Mouse (Mus musculus): ENCODE measurements around the gene Clpsl2. TPM values are rescaled to one million over a fixed set of nuclear protein-coding genes. Genes with fewer than 3 reads are reported as not detected.
"Not testable (repeated sequence)": the region's sequence is repeated elsewhere in the genome, so short reads cannot be mapped to it uniquely, and the experiment has no call there.

The Clpsl2 gene
- polyA plus RNA-seq, 1 experiment from 2014 or later = not detected

GRCm38 (mm10) chr17:28548550-28548949, 661 bp upstream of the Clpsl2 start:
- H3K4me1 ChIP-seq (ENCODE audit: control insufficient read depth, insufficient read depth, low read length) = no peaks in the 10 kb centered on the region
- no peak overlapping the region for H3K27ac ChIP-seq (ENCODE audit: low read length)
- H3K36me3 ChIP-seq (ENCODE audit: control insufficient read depth, insufficient read depth, low read length) = no peaks in the 10 kb centered on the region
- 63% methylated on average over 11 of the region's 11 CpGs for WGBS
- no peak overlapping the region for H3K4me3 ChIP-seq (ENCODE audit: low read length)
- no peak overlapping the region for H3K9ac ChIP-seq (ENCODE audit: low read depth, low read length)
- no peak for ATAC-seq
- no peaks in the 10 kb centered on the region for H3K27me3 ChIP-seq (replicated peaks; ENCODE audit: control insufficient read depth, insufficient read depth, low read length)
- no peak overlapping the region for H3K4me2 ChIP-seq (ENCODE audit: low read depth, low read length)
- H3K9me3 ChIP-seq (ENCODE audit: control insufficient read depth, low read length) = no peaks in the 10 kb centered on the region

GRCm38 (mm10) chr17:28553040-28553793, 4.0 kb downstream of the Clpsl2 start:
- H3K4me3 ChIP-seq (ENCODE audit: low read length) = no peak overlapping the region
- H3K27ac ChIP-seq (ENCODE audit: low read length) = no peak overlapping the region
- H3K4me2 ChIP-seq (ENCODE audit: low read depth, low read length) = no peak overlapping the region
- no peaks in the 10 kb centered on the region for H3K36me3 ChIP-seq (ENCODE audit: control insufficient read depth, insufficient read depth, low read length)
- no peaks in the 10 kb centered on the region for H3K9me3 ChIP-seq (ENCODE audit: control insufficient read depth, low read length)
- H3K4me1 ChIP-seq (ENCODE audit: control insufficient read depth, insufficient read depth, low read length) = peaks cover 7% of the 10 kb centered on the region
- no peak overlapping the region for H3K9ac ChIP-seq (ENCODE audit: low read depth, low read length)
- WGBS = 7% methylated on average over 14 of the region's 14 CpGs
- no peaks in the 10 kb centered on the region for H3K27me3 ChIP-seq (replicated peaks; ENCODE audit: control insufficient read depth, insufficient read depth, low read length)
- ATAC-seq = no peak

GRCm38 (mm10) chr17:28554021-28554420, 4.8 kb downstream of the Clpsl2 start:
- H3K4me3 ChIP-seq (ENCODE audit: low read length); H3K36me3 ChIP-seq (ENCODE audit: control insufficient read depth, insufficient read depth, low read length); H3K9ac ChIP-seq (ENCODE audit: low read depth, low read length); ATAC-seq; H3K4me2 ChIP-seq (ENCODE audit: low read depth, low read length); H3K4me1 ChIP-seq (ENCODE audit: control insufficient read depth, insufficient read depth, low read length); H3K9me3 ChIP-seq (ENCODE audit: control insufficient read depth, low read length); H3K27me3 ChIP-seq (replicated peaks; ENCODE audit: control insufficient read depth, insufficient read depth, low read length); H3K27ac ChIP-seq (ENCODE audit: low read length): not testable (repeated sequence)
- 92% methylated on average over 4 of the region's 4 CpGs for WGBS

- H3K27ac ChIP-seq (ENCODE audit: low read length) = no peak overlapping the region
- 43% methylated on average over 6 of the region's 6 CpGs for WGBS
Measured at GRCm38 (mm10) chr17:28556635-28557396, 7.6 kb downstream of the Clpsl2 start.

GRCm38 (mm10) chr17:28557772-28558171, 8.6 kb downstream of the Clpsl2 start:
- Histone ChIP-seq H3K9me3 (ENCODE audit: control insufficient read depth, low read length) (no peaks in the 10 kb centered on the region), H3K27me3 (replicated peaks; ENCODE audit: control insufficient read depth, insufficient read depth, low read length) (no peaks in the 10 kb centered on the region), H3K4me1 (ENCODE audit: control insufficient read depth, insufficient read depth, low read length) (peaks cover 12% of the 10 kb centered on the region), H3K9ac (ENCODE audit: low read depth, low read length) (no peak overlapping the region), H3K36me3 (ENCODE audit: control insufficient read depth, insufficient read depth, low read length) (no peaks in the 10 kb centered on the region), H3K4me3 (ENCODE audit: low read length) (no peak overlapping the region), H3K27ac (ENCODE audit: low read length) (no peak overlapping the region), H3K4me2 (ENCODE audit: low read depth, low read length) (no peak overlapping the region)
- WGBS = 68% methylated on average over 6 of the region's 6 CpGs
- no peak for ATAC-seq

More at GRCm38 (mm10) chr17:28556635-28557396, 7.6 kb downstream of the Clpsl2 start:
- no peak overlapping the region for H3K4me3 ChIP-seq (ENCODE audit: low read length)
- H3K36me3 ChIP-seq (ENCODE audit: control insufficient read depth, insufficient read depth, low read length) = no peaks in the 10 kb centered on the region
- no peaks in the 10 kb centered on the region for H3K27me3 ChIP-seq (replicated peaks; ENCODE audit: control insufficient read depth, insufficient read depth, low read length)
- H3K9ac ChIP-seq (ENCODE audit: low read depth, low read length) = no peak overlapping the region
- no peak overlapping the region for H3K4me2 ChIP-seq (ENCODE audit: low read depth, low read length)
- ATAC-seq = peak; percentile 76
- H3K4me1 ChIP-seq (ENCODE audit: control insufficient read depth, insufficient read depth, low read length) = peaks cover 11% of the 10 kb centered on the region
- H3K9me3 ChIP-seq (ENCODE audit: control insufficient read depth, low read length) = no peaks in the 10 kb centered on the region

GRCm38 (mm10) chr17:28560598-28560997, 11.4 kb downstream of the Clpsl2 start, which contains the start of gene Clps:
TSS of gene Clps (minus strand) at chr17:28560766.
- Histone ChIP-seq H3K9me3 (ENCODE audit: control insufficient read depth, low read length) (no peaks in the 10 kb centered on the region), H3K27ac (ENCODE audit: low read length) (peak within 1 kb of the TSS; percentile 31), H3K4me2 (ENCODE audit: low read depth, low read length) (no peak within 1 kb of the TSS), H3K27me3 (replicated peaks; ENCODE audit: control insufficient read depth, insufficient read depth, low read length) (no peaks in the 10 kb centered on the region), H3K9ac (ENCODE audit: low read depth, low read length) (no peak within 1 kb of the TSS), H3K4me3 (ENCODE audit: low read length) (no peak within 1 kb of the TSS), H3K36me3 (ENCODE audit: control insufficient read depth, insufficient read depth, low read length) (no peaks in the 10 kb centered on the region), H3K4me1 (ENCODE audit: control insufficient read depth, insufficient read depth, low read length) (peaks cover 12% of the 10 kb centered on the region)
- no peak; the same call in 1 of the 2 replicates for ATAC-seq
- WGBS = 61% methylated on average over 4 of the region's 4 CpGs

GRCm38 (mm10) chr17:28561613-28562012, 12.4 kb downstream of the Clpsl2 start:
- 52% methylated on average over 7 of the region's 7 CpGs for WGBS
- no peak overlapping the region for H3K9ac ChIP-seq (ENCODE audit: low read depth, low read length)
- H3K27me3 ChIP-seq (replicated peaks; ENCODE audit: control insufficient read depth, insufficient read depth, low read length) = no peaks in the 10 kb centered on the region
- H3K36me3 ChIP-seq (ENCODE audit: control insufficient read depth, insufficient read depth, low read length) = no peaks in the 10 kb centered on the region
- no peak overlapping the region for H3K27ac ChIP-seq (ENCODE audit: low read length)
- H3K4me1 ChIP-seq (ENCODE audit: control insufficient read depth, insufficient read depth, low read length) = peaks cover 8% of the 10 kb centered on the region
- ATAC-seq = peak; percentile 55
- H3K4me3 ChIP-seq (ENCODE audit: low read length) = no peak overlapping the region
- no peak overlapping the region for H3K4me2 ChIP-seq (ENCODE audit: low read depth, low read length)
- H3K9me3 ChIP-seq (ENCODE audit: control insufficient read depth, low read length) = no peaks in the 10 kb centered on the region

- no peak overlapping the region for H3K4me2 ChIP-seq (ENCODE audit: low read depth, low read length)
- no peaks in the 10 kb centered on the region for H3K27me3 ChIP-seq (replicated peaks; ENCODE audit: control insufficient read depth, insufficient read depth, low read length)
- H3K4me1 ChIP-seq (ENCODE audit: control insufficient read depth, insufficient read depth, low read length) = peaks cover 4% of the 10 kb centered on the region
- H3K36me3 ChIP-seq (ENCODE audit: control insufficient read depth, insufficient read depth, low read length) = no peaks in the 10 kb centered on the region
- no peak for ATAC-seq
- no peak overlapping the region for H3K9ac ChIP-seq (ENCODE audit: low read depth, low read length)
- H3K4me3 ChIP-seq (ENCODE audit: low read length) = no peak overlapping the region
- no peak overlapping the region for H3K27ac ChIP-seq (ENCODE audit: low read length)
- no peaks in the 10 kb centered on the region for H3K9me3 ChIP-seq (ENCODE audit: control insufficient read depth, low read length)
Measured at GRCm38 (mm10) chr17:28565181-28565580, 16.0 kb downstream of the Clpsl2 start.

- Histone ChIP-seq H3K4me3 (ENCODE audit: low read length) (no peak overlapping the region), H3K4me1 (ENCODE audit: control insufficient read depth, insufficient read depth, low read length) (no peaks in the 10 kb centered on the region), H3K9ac (ENCODE audit: low read depth, low read length) (no peak overlapping the region), H3K27me3 (replicated peaks; ENCODE audit: control insufficient read depth, insufficient read depth, low read length) (no peaks in the 10 kb centered on the region), H3K36me3 (ENCODE audit: control insufficient read depth, insufficient read depth, low read length) (no peaks in the 10 kb centered on the region), H3K27ac (ENCODE audit: low read length) (no peak overlapping the region), H3K4me2 (ENCODE audit: low read depth, low read length) (no peak overlapping the region), H3K9me3 (ENCODE audit: control insufficient read depth, low read length) (no peaks in the 10 kb centered on the region)
- no peak for ATAC-seq
- WGBS = 47% methylated on average over 3 of the region's 3 CpGs
Measured at GRCm38 (mm10) chr17:28567541-28567940, 18.3 kb downstream of the Clpsl2 start.

Data from intestine, embryonic 16.5 days (tissue).